Mouse (Mus musculus): ENCODE measurements at regions not wholly inside any gene's neighbourhood (a gene's known extent, or its start where the extent isn't known, plus 50 kb on each side); places are given as distances from the start of the nearest gene placed in this dataset.

GRCm38 (mm10) chr16:8351424-8351823 lies 73.5 kb downstream of the Tmem114 start:
- H3K27me3 ChIP-seq (ENCODE audit: control insufficient read depth, insufficient read depth, low read length) = no peaks in the 10 kb centered on the region
- no peak overlapping the region for H3K4me2 ChIP-seq
- WGBS (ENCODE audit: insufficient replicate concordance) = 67% methylated on average over 4 of the region's 4 CpGs
- no peak overlapping the region for H3K9ac ChIP-seq (ENCODE audit: low read depth, low read length)
- H3K4me1 ChIP-seq (ENCODE audit: control insufficient read depth, insufficient read depth, low read length) = no peaks in the 10 kb centered on the region
- H3K36me3 ChIP-seq (ENCODE audit: control insufficient read depth, insufficient read depth, low read length) = no peaks in the 10 kb centered on the region
- no peak for ATAC-seq (replicated peaks; ENCODE audit: insufficient number of reproducible peaks, low FRiP score, low TSS enrichment)
- H3K4me3 ChIP-seq (ENCODE audit: low read depth, low read length) = no peak overlapping the region
- no peaks in the 10 kb centered on the region; the same call in 1 of the 2 replicates for H3K9me3 ChIP-seq (replicated peaks; ENCODE audit: control insufficient read depth, low read length)
- H3K27ac ChIP-seq (ENCODE audit: low read depth, low read length) = no peak overlapping the region

GRCm38 (mm10) chr16:8349148-8349547 lies 75.8 kb downstream of the Tmem114 start:
- Histone ChIP-seq H3K4me1 (ENCODE audit: control insufficient read depth, insufficient read depth, low read length) (no peaks in the 10 kb centered on the region), H3K27ac (ENCODE audit: low read depth, low read length) (no peak overlapping the region), H3K4me2 (no peak overlapping the region), H3K4me3 (ENCODE audit: low read depth, low read length) (no peak overlapping the region), H3K9ac (ENCODE audit: low read depth, low read length) (no peak overlapping the region), H3K9me3 (replicated peaks; ENCODE audit: control insufficient read depth, low read length) (no peaks in the 10 kb centered on the region), H3K36me3 (ENCODE audit: control insufficient read depth, insufficient read depth, low read length) (no peaks in the 10 kb centered on the region), H3K27me3 (ENCODE audit: control insufficient read depth, insufficient read depth, low read length) (no peaks in the 10 kb centered on the region)
- no peak for ATAC-seq (replicated peaks; ENCODE audit: insufficient number of reproducible peaks, low FRiP score, low TSS enrichment)
- WGBS (ENCODE audit: insufficient replicate concordance) = 76% methylated on average over 3 of the region's 3 CpGs

GRCm38 (mm10) chr16:8348645-8349044 lies 76.3 kb downstream of the Tmem114 start:
- ATAC-seq (replicated peaks; ENCODE audit: insufficient number of reproducible peaks, low FRiP score, low TSS enrichment) = no peak
- Histone ChIP-seq H3K9me3 (replicated peaks; ENCODE audit: control insufficient read depth, low read length) (no peaks in the 10 kb centered on the region), H3K4me3 (ENCODE audit: low read depth, low read length) (no peak overlapping the region), H3K9ac (ENCODE audit: low read depth, low read length) (no peak overlapping the region), H3K27me3 (ENCODE audit: control insufficient read depth, insufficient read depth, low read length) (no peaks in the 10 kb centered on the region), H3K4me2 (no peak overlapping the region), H3K36me3 (ENCODE audit: control insufficient read depth, insufficient read depth, low read length) (no peaks in the 10 kb centered on the region), H3K4me1 (ENCODE audit: control insufficient read depth, insufficient read depth, low read length) (no peaks in the 10 kb centered on the region), H3K27ac (ENCODE audit: low read depth, low read length) (no peak overlapping the region)
- 61% methylated on average over 5 of the region's 5 CpGs for WGBS (ENCODE audit: insufficient replicate concordance)

GRCm38 (mm10) chr16:8345216-8345615 lies 79.7 kb downstream of the Tmem114 start:
- WGBS (ENCODE audit: insufficient replicate concordance) = 78% methylated on average over 7 of the region's 7 CpGs
- ATAC-seq (replicated peaks; ENCODE audit: insufficient number of reproducible peaks, low FRiP score, low TSS enrichment) = no peak
- no peaks in the 10 kb centered on the region for H3K36me3 ChIP-seq (ENCODE audit: control insufficient read depth, insufficient read depth, low read length)
- no peaks in the 10 kb centered on the region for H3K9me3 ChIP-seq (replicated peaks; ENCODE audit: control insufficient read depth, low read length)
- H3K4me2 ChIP-seq = no peak overlapping the region
- H3K4me3 ChIP-seq (ENCODE audit: low read depth, low read length) = no peak overlapping the region
- no peak overlapping the region for H3K9ac ChIP-seq (ENCODE audit: low read depth, low read length)
- no peaks in the 10 kb centered on the region for H3K27me3 ChIP-seq (ENCODE audit: control insufficient read depth, insufficient read depth, low read length)
- no peak overlapping the region for H3K27ac ChIP-seq (ENCODE audit: low read depth, low read length)
- H3K4me1 ChIP-seq (ENCODE audit: control insufficient read depth, insufficient read depth, low read length) = no peaks in the 10 kb centered on the region

- H3K4me3 ChIP-seq (ENCODE audit: low read depth, low read length) = no peak overlapping the region
- no peak overlapping the region for H3K9ac ChIP-seq (ENCODE audit: low read depth, low read length)
- H3K27ac ChIP-seq (ENCODE audit: low read depth, low read length) = no peak overlapping the region
- H3K4me2 ChIP-seq = peak overlapping the region; percentile 19; the same call in 1 of the 2 replicates
- no peak for ATAC-seq (replicated peaks; ENCODE audit: insufficient number of reproducible peaks, low FRiP score, low TSS enrichment)
- H3K4me1 ChIP-seq (ENCODE audit: control insufficient read depth, insufficient read depth, low read length) = no peaks in the 10 kb centered on the region
- WGBS (ENCODE audit: insufficient replicate concordance) = 29% methylated on average over 8 of the region's 8 CpGs
- no peaks in the 10 kb centered on the region for H3K36me3 ChIP-seq (ENCODE audit: control insufficient read depth, insufficient read depth, low read length)
- H3K27me3 ChIP-seq (ENCODE audit: control insufficient read depth, insufficient read depth, low read length) = no peaks in the 10 kb centered on the region
- no peaks in the 10 kb centered on the region for H3K9me3 ChIP-seq (replicated peaks; ENCODE audit: control insufficient read depth, low read length)
These were observed 91.7 kb downstream of the Tmem114 start for GRCm38 (mm10) chr16:8333081-8333710.

- no peak overlapping the region for H3K27ac ChIP-seq (ENCODE audit: low read depth, low read length)
- no peak overlapping the region for H3K9ac ChIP-seq (ENCODE audit: low read depth, low read length)
- WGBS (ENCODE audit: insufficient replicate concordance) = 71% methylated on average over 7 of the region's 7 CpGs
- H3K9me3 ChIP-seq (replicated peaks; ENCODE audit: control insufficient read depth, low read length) = no peaks in the 10 kb centered on the region
- no peak for ATAC-seq (replicated peaks; ENCODE audit: insufficient number of reproducible peaks, low FRiP score, low TSS enrichment)
- H3K4me1 ChIP-seq (ENCODE audit: control insufficient read depth, insufficient read depth, low read length) = no peaks in the 10 kb centered on the region
- no peaks in the 10 kb centered on the region for H3K36me3 ChIP-seq (ENCODE audit: control insufficient read depth, insufficient read depth, low read length)
- no peak overlapping the region for H3K4me3 ChIP-seq (ENCODE audit: low read depth, low read length)
- H3K27me3 ChIP-seq (ENCODE audit: control insufficient read depth, insufficient read depth, low read length) = no peaks in the 10 kb centered on the region
- no peak overlapping the region for H3K4me2 ChIP-seq
These were observed 112.9 kb downstream of the Tmem114 start for GRCm38 (mm10) chr16:8311996-8312395.

GRCm38 (mm10) chr16:8306389-8306788 lies 118.5 kb downstream of the Tmem114 start:
- Histone ChIP-seq H3K4me3 (ENCODE audit: low read depth, low read length) (no peak overlapping the region), H3K4me2 (no peak overlapping the region), H3K4me1 (ENCODE audit: control insufficient read depth, insufficient read depth, low read length) (no peaks in the 10 kb centered on the region), H3K36me3 (ENCODE audit: control insufficient read depth, insufficient read depth, low read length) (no peaks in the 10 kb centered on the region), H3K27me3 (ENCODE audit: control insufficient read depth, insufficient read depth, low read length) (no peaks in the 10 kb centered on the region), H3K27ac (ENCODE audit: low read depth, low read length) (no peak overlapping the region), H3K9me3 (replicated peaks; ENCODE audit: control insufficient read depth, low read length) (no peaks in the 10 kb centered on the region), H3K9ac (ENCODE audit: low read depth, low read length) (no peak overlapping the region)
- ATAC-seq (replicated peaks; ENCODE audit: insufficient number of reproducible peaks, low FRiP score, low TSS enrichment) = no peak
- WGBS (ENCODE audit: insufficient replicate concordance) = 80% methylated on average over 8 of the region's 8 CpGs

All from heart, embryonic 11.5 days (tissue).